Comparison of ENCODE assay signal across 14 mouse cellular contexts in the genomic region with DNA sequence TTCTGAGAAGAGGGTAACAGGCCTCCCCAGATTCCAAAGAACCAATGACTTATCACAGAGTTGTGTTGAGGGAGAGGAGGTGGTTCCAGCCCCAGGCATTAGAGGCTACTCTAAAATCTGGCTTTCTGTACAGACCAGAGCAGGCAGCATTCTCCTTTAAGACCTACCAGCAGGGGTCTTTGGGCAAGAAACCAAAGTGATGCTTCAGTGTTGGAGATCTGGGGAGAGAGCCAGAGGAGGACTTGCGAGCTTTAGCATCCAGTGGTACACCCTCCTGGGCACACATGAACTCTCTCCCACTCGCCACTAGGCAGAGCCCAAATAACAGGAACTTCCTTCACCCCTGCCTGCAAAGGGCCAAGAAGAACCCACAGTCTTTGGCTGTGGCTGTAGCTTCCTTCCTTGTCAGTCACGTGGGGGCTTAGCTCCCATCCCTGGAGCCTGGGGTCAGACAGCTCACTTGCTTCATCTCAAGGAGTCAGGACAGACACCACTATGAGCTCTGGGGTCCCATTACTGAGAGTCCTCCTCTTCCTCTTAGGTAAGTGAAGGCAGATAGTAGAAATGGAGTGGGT. TPM values are rescaled to one million over a fixed set of nuclear protein-coding genes. Genes with fewer than 3 reads are reported as not detected.
DNase-seq lines count a peak whose midpoint lies in the region; ATAC-seq lines count a peak whose summit lies in the region.
"Had no signal": no experiment of that assay in that cellular context is flagged by ENCODE, and none has a peak within 500 bp of the region (broad histone marks: within the 10 kb centered on the region; RNA-seq: fewer than 3 reads in every experiment).

A gene (plus strand): TSS at position 408 of the 575 bp plus-strand sequence.

- H3K4me1 ChIP-seq in liver, embryonic 12.5 days = peaks cover 8% of the 10 kb centered on the region; the same call in 1 of the 2 replicates
- H3K4me1 ChIP-seq in midbrain, embryonic 13.5 days (replicated peaks) = no peaks in the 10 kb centered on the region
- H3K4me1 ChIP-seq: embryonic facial prominence, embryonic 15.5 days had no signal

- no peak within 1 kb of the TSS for H3K9ac ChIP-seq in liver, embryonic 12.5 days
- no peak within 1 kb of the TSS for H3K9ac ChIP-seq in midbrain, embryonic 13.5 days (replicated peaks)
- H3K9ac ChIP-seq: embryonic facial prominence, embryonic 15.5 days had no signal

- DNase-seq in cerebellum, postnatal 10 days = peak; percentile 58 to 62
- no peak for DNase-seq in cerebellum, postnatal 36 days
- peak; percentile 20 for DNase-seq in liver
- DNase-seq in naive thymus-derived CD4-positive, alpha-beta T cell, adult 2 months (ENCODE audit: low read depth) = peak; percentile 29
- DNase-seq in c-Kit-positive CD71-positive TER-119-positive erythroid progenitor cells, embryonic 14.5 days (ENCODE audit: low spot score) = no peak
- DNase-seq: adrenal gland, postnatal 10 days; cerebellum, adult 9-10 months had no signal

- H3K4me3 ChIP-seq in liver, embryonic 12.5 days = no peak within 1 kb of the TSS
- H3K4me3 ChIP-seq in midbrain, embryonic 13.5 days (replicated peaks) = no peak within 1 kb of the TSS
- H3K4me3 ChIP-seq: embryonic facial prominence, embryonic 15.5 days; heart, adult 2 months; left cerebral cortex, adult 2 months had no signal

- no peak within 1 kb of the TSS for H3K27ac ChIP-seq in liver, embryonic 12.5 days
- no peak within 1 kb of the TSS for H3K27ac ChIP-seq in midbrain, embryonic 13.5 days
- H3K27ac ChIP-seq: embryonic facial prominence, embryonic 15.5 days; heart, adult 2 months; kidney, postnatal 0 days; left cerebral cortex, adult 2 months had no signal

- no peaks in the 10 kb centered on the region for H3K27me3 ChIP-seq in liver, embryonic 12.5 days (replicated peaks)
- H3K27me3 ChIP-seq in midbrain, embryonic 13.5 days = no peaks in the 10 kb centered on the region
- H3K27me3 ChIP-seq: embryonic facial prominence, embryonic 15.5 days had no signal

- H3K9me3 ChIP-seq in liver, embryonic 12.5 days (replicated peaks) = no peaks in the 10 kb centered on the region
- no peaks in the 10 kb centered on the region for H3K9me3 ChIP-seq in midbrain, embryonic 13.5 days
- H3K9me3 ChIP-seq: embryonic facial prominence, embryonic 15.5 days had no signal

- no peaks in the 10 kb centered on the region for H3K36me3 ChIP-seq in liver, embryonic 12.5 days
- H3K36me3 ChIP-seq in midbrain, embryonic 13.5 days = no peaks in the 10 kb centered on the region
- H3K36me3 ChIP-seq: embryonic facial prominence, embryonic 15.5 days had no signal

- no peak for ATAC-seq in liver, embryonic 12.5 days
- peak; percentile 88 for ATAC-seq in granulocyte monocyte progenitor cell, adult 5-6 weeks (replicated peaks; ENCODE audit: poor library complexity, severe bottlenecking)
- no peak for ATAC-seq in midbrain, embryonic 13.5 days

- WGBS in liver, embryonic 12.5 days (ENCODE audit: insufficient replicate concordance) = 25% methylated on average over 3 of the region's 3 CpGs
- WGBS in midbrain, embryonic 13.5 days = 77% methylated on average over 3 of the region's 3 CpGs

- no peak within 1 kb of the TSS for H3K4me2 ChIP-seq in liver, embryonic 12.5 days
- no peak within 1 kb of the TSS for H3K4me2 ChIP-seq in midbrain, embryonic 13.5 days (replicated peaks)
- H3K4me2 ChIP-seq: embryonic facial prominence, embryonic 15.5 days had no signal

RNA-seq across cellular contexts. Expression of the gene that starts here (rescaled TPM):
- polyA plus RNA-seq in liver, embryonic 12.5 days (2016; fragmentation: Nextera tagmentation; extraction: Ambion mirVana) = 0.50 and 0.77 TPM in 2 replicates
- total RNA-seq in granulocyte monocyte progenitor cell, adult 5-6 weeks (2014; fragmentation: Nextera tagmentation) = 5.9 and 9.9 TPM in 2 replicates
- 13.4 and 15.6 TPM in 2 replicates for total RNA-seq in granulocyte monocyte progenitor cell, adult 5-6 weeks (2017)
- 0.13 and 0.24 TPM in 2 replicates for polyA plus RNA-seq in midbrain, embryonic 13.5 days (2015; fragmentation: Nextera tagmentation; extraction: Ambion mirVana)

Comparison
In these comparisons a context has a peak if more than half of its experiments do, and no peak if none do; other contexts are left out.
1. DNase-seq: peak in cerebellum, postnatal 10 days (2 of 2), liver (single experiment) and naive thymus-derived CD4-positive, alpha-beta T cell, adult 2 months (single experiment); none in cerebellum, postnatal 36 days (0 of 2) and c-Kit-positive CD71-positive TER-119-positive erythroid progenitor cells, embryonic 14.5 days (single experiment).